Mouse (Mus musculus): ENCODE measurements around the gene Slc7a4.

GRCm38 (mm10) chr16:17590731-17591130, 7.7 kb upstream of the Slc7a4 start:
- TF ChIP-seq CTCF (IDR thresholded peaks at IDR 0.05; ENCODE audit: low read depth, low read length) (no peak), GATA1 (IDR thresholded peaks at IDR 0.05; ENCODE audit: borderline replicate concordance, low read length) (no peak), POLR2AphosphoS5 (IDR thresholded peaks at IDR 0.05; ENCODE audit: insufficient replicate concordance, low read depth, low read length) (no peak)
